Mouse (Mus musculus): ENCODE data around the gene Vtn.

The Vtn gene

GRCm38 (mm10) chr11:78534516-78534915 lies 35.6 kb downstream of the Vtn start:
- DNase-seq (ENCODE audit: low read depth, low spot score): no peak

GRCm38 (mm10) chr11:78535376-78536079 lies 36.6 kb downstream of the Vtn start:
- DNase-seq (ENCODE audit: low read depth, low spot score): peak; percentile 49

- DNase-seq (ENCODE audit: low read depth, low spot score): peak; percentile 97
Measured at GRCm38 (mm10) chr11:78536080-78536689, 37.3 kb downstream of the Vtn start, which contains the start of the genes Tnfaip1 and Ift20. TSS of gene Tnfaip1 (minus strand) at chr11:78536332. TSS of gene Ift20 (plus strand) at chr11:78536361.

GRCm38 (mm10) chr11:78536690-78537084 lies 37.8 kb downstream of the Vtn start:
- no peak for DNase-seq (ENCODE audit: low read depth, low spot score)

GRCm38 (mm10) chr11:78540358-78540757 lies 41.5 kb downstream of the Vtn start:
- DNase-seq (ENCODE audit: low read depth, low spot score): no peak

- no peak for DNase-seq (ENCODE audit: low read depth, low spot score)
Measured at GRCm38 (mm10) chr11:78544449-78545111, 45.7 kb downstream of the Vtn start.

GRCm38 (mm10) chr11:78545181-78545580 lies 46.3 kb downstream of the Vtn start:
- DNase-seq (ENCODE audit: low read depth, low spot score): no peak

GRCm38 (mm10) chr11:78547718-78548460 lies 49.0 kb downstream of the Vtn start:
- DNase-seq (ENCODE audit: low read depth, low spot score): no peak

- DNase-seq (ENCODE audit: low read depth, low spot score): no peak
Measured at GRCm38 (mm10) chr11:78549491-78549987, 50.6 kb downstream of the Vtn start.

- peak; percentile 95 for DNase-seq (ENCODE audit: low read depth, low spot score)
Measured at GRCm38 (mm10) chr11:78550168-78551058, 51.5 kb downstream of the Vtn start, which contains the start of gene Tmem97. TSS of gene Tmem97 (minus strand) at chr11:78550777.

- no peak for DNase-seq (ENCODE audit: low read depth, low spot score)
Measured at GRCm38 (mm10) chr11:78551059-78551398, 52.1 kb downstream of the Vtn start.
